Mouse (Mus musculus): ENCODE measurements at regions not wholly inside any gene's neighbourhood (a gene's known extent, or its start where the extent isn't known, plus 50 kb on each side); places are given as distances from the start of the nearest gene placed in this dataset.

- TF ChIP-seq POLR2A (IDR thresholded peaks at IDR 0.05; ENCODE audit: extremely low read depth, insufficient read depth, low read length) (no peak), CTCF (IDR thresholded peaks at IDR 0.05; ENCODE audit: extremely low read depth, insufficient read depth, low read length) (no peak)
Measured at GRCm38 (mm10) chr14:89217390-89217789, 746.2 kb upstream of the Pcdh20 start.

All from cortical plate, adult 2 months (tissue).